Mouse (Mus musculus) hindbrain, embryonic 13.5 days (tissue): ENCODE data around the gene Cab39. TPM values are rescaled to one million over a fixed set of nuclear protein-coding genes. Genes with fewer than 3 reads are reported as not detected.

Source experiments
- ATAC-seq: fragments of 200-750 bp; cut with Nextera tagmentation; 2 replicates; pipeline ENCODE4 v1.8.0; 2017; ENCODE audit warnings: moderate TSS enrichment; ENCODE audit not compliant: low FRiP score
- H3K27ac ChIP-seq: fragments of 300-500 bp; sonication (generic); 2 replicates; pipeline ENCODE4 v1.5.1; 2015; ENCODE audit warnings: inconsistent platforms, mild to moderate bottlenecking, moderate library complexity
- H3K27me3 ChIP-seq: fragments of 300-500 bp; sonication (generic); 2 replicates; pipeline ENCODE4 v1.6.1; 2015; ENCODE audit warnings: mild to moderate bottlenecking, inconsistent platforms
- H3K36me3 ChIP-seq: fragments of 300-500 bp; sonication (generic); 2 replicates; pipeline ENCODE4 v1.6.1; 2015; ENCODE audit warnings: mild to moderate bottlenecking, inconsistent platforms
- H3K4me1 ChIP-seq: fragments of 300-500 bp; sonication (generic); replicated peaks from 2 replicates; pipeline ENCODE4 v1.6.1; 2015; ENCODE audit warnings: inconsistent platforms
- H3K4me2 ChIP-seq: fragments of 300-500 bp; sonication (generic); 2 replicates; pipeline ENCODE4 v1.6.1; 2015; ENCODE audit warnings: inconsistent platforms, mild to moderate bottlenecking, moderate library complexity
- H3K4me3 ChIP-seq: fragments of 300-500 bp; sonication (generic); 2 replicates; pipeline ENCODE4 v1.5.1; 2015; ENCODE audit warnings: mild to moderate bottlenecking, inconsistent platforms
- H3K9ac ChIP-seq: fragments of 300-500 bp; sonication (generic); 2 replicates; pipeline ENCODE4 v1.6.1; 2015; ENCODE audit warnings: mild to moderate bottlenecking, inconsistent platforms
- H3K9me3 ChIP-seq: fragments of 300-500 bp; sonication (generic); 2 replicates; pipeline ENCODE4 v1.6.1; 2016; ENCODE audit warnings: inconsistent platforms
- WGBS: fragments of 180-500 bp; shearing (Covaris S2); methylation state at CpG from one replicate; pipeline ENCODE4 v1.1.7; 2015; 5-methylcytosine and 5-hydroxymethylcytosine counted together
- polyA plus RNA-seq: library from polyadenylated mRNA; unstranded; fragments of >200 nt; fragmentation: Nextera tagmentation; extraction: Ambion mirVana; gene quantifications from 2 replicates; pipeline ENCODE4 v1.2.1, GENCODE M21; 2015

Gene Cab39
- polyA plus RNA-seq, 1 experiment from 2014 or later: 52.8 TPM

GRCm38 (mm10) chr1:85838056-85838455 lies 44.8 kb downstream of the Cab39 start:
- Histone ChIP-seq H3K36me3 (peaks cover 22% of the 10 kb centered on the region), H3K27me3 (no peaks in the 10 kb centered on the region), H3K27ac (no peak overlapping the region), H3K4me3 (no peak overlapping the region), H3K4me2 (no peak overlapping the region), H3K9ac (no peak overlapping the region), H3K4me1 (no peaks in the 10 kb centered on the region), H3K9me3 (no peaks in the 10 kb centered on the region)
- no peak; the same call in 1 of the 2 replicates for ATAC-seq
- 82% methylated on average over 4 of the region's 4 CpGs for WGBS

- Histone ChIP-seq H3K27me3 (no peaks in the 10 kb centered on the region), H3K36me3 (peaks cover 29% of the 10 kb centered on the region), H3K4me2 (no peak overlapping the region), H3K4me3 (no peak overlapping the region), H3K27ac (no peak overlapping the region), H3K9me3 (no peaks in the 10 kb centered on the region), H3K9ac (no peak overlapping the region), H3K4me1 (no peaks in the 10 kb centered on the region)
- no peak for ATAC-seq
- 88% methylated on average over 3 of the region's 3 CpGs for WGBS
Measured at GRCm38 (mm10) chr1:85839356-85839755, 46.1 kb downstream of the Cab39 start.

- Histone ChIP-seq H3K9me3 (no peaks in the 10 kb centered on the region), H3K36me3 (peaks cover 29% of the 10 kb centered on the region), H3K4me2 (no peak overlapping the region), H3K4me3 (no peak overlapping the region), H3K27ac (no peak overlapping the region), H3K27me3 (no peaks in the 10 kb centered on the region), H3K9ac (no peak overlapping the region), H3K4me1 (no peaks in the 10 kb centered on the region)
- no peak for ATAC-seq
- 83% methylated on average over 1 of the region's 1 CpGs for WGBS
Measured at GRCm38 (mm10) chr1:85839790-85840189, 46.5 kb downstream of the Cab39 start.

GRCm38 (mm10) chr1:85840421-85840820 lies 47.2 kb downstream of the Cab39 start:
- 92% methylated on average over 4 of the region's 4 CpGs for WGBS
- Histone ChIP-seq H3K9me3 (no peaks in the 10 kb centered on the region), H3K4me2 (no peak overlapping the region), H3K9ac (no peak overlapping the region), H3K27ac (no peak overlapping the region), H3K27me3 (no peaks in the 10 kb centered on the region), H3K4me1 (no peaks in the 10 kb centered on the region), H3K36me3 (peaks cover 33% of the 10 kb centered on the region), H3K4me3 (no peak overlapping the region)
- ATAC-seq: no peak

- Histone ChIP-seq H3K9ac (no peak overlapping the region), H3K27me3 (no peaks in the 10 kb centered on the region), H3K27ac (no peak overlapping the region), H3K9me3 (no peaks in the 10 kb centered on the region), H3K36me3 (peaks cover 32% of the 10 kb centered on the region), H3K4me3 (no peak overlapping the region), H3K4me2 (no peak overlapping the region), H3K4me1 (no peaks in the 10 kb centered on the region)
- no peak for ATAC-seq
Measured at GRCm38 (mm10) chr1:85842251-85842650, 49.0 kb downstream of the Cab39 start.

- no peak overlapping the region for H3K27ac ChIP-seq
- ATAC-seq: no peak
- no peaks in the 10 kb centered on the region for H3K27me3 ChIP-seq
- H3K4me1 ChIP-seq: no peaks in the 10 kb centered on the region
- no peaks in the 10 kb centered on the region for H3K9me3 ChIP-seq
- 95% methylated on average over 4 of the region's 4 CpGs for WGBS
- peaks cover 33% of the 10 kb centered on the region for H3K36me3 ChIP-seq
- H3K4me3 ChIP-seq: no peak overlapping the region
- no peak overlapping the region for H3K4me2 ChIP-seq
- H3K9ac ChIP-seq: no peak overlapping the region; the same call in 1 of the 2 replicates
Measured at GRCm38 (mm10) chr1:85843291-85843863, 50.1 kb downstream of the Cab39 start.

GRCm38 (mm10) chr1:85844981-85845380 lies 51.7 kb downstream of the Cab39 start:
- Histone ChIP-seq H3K4me2 (no peak overlapping the region), H3K9me3 (no peaks in the 10 kb centered on the region), H3K27ac (no peak overlapping the region), H3K4me1 (no peaks in the 10 kb centered on the region), H3K27me3 (no peaks in the 10 kb centered on the region), H3K36me3 (peaks cover 43% of the 10 kb centered on the region), H3K4me3 (no peak overlapping the region), H3K9ac (no peak overlapping the region)
- no peak for ATAC-seq
- 81% methylated on average over 6 of the region's 6 CpGs for WGBS

GRCm38 (mm10) chr1:85845476-85845875 lies 52.2 kb downstream of the Cab39 start:
- no peak overlapping the region for H3K4me3 ChIP-seq
- no peak overlapping the region for H3K27ac ChIP-seq
- no peak overlapping the region for H3K4me2 ChIP-seq
- no peak overlapping the region for H3K9ac ChIP-seq
- H3K27me3 ChIP-seq: no peaks in the 10 kb centered on the region
- ATAC-seq: no peak
- peaks cover 48% of the 10 kb centered on the region for H3K36me3 ChIP-seq
- no peaks in the 10 kb centered on the region for H3K4me1 ChIP-seq
- no peaks in the 10 kb centered on the region for H3K9me3 ChIP-seq
- WGBS: 58% methylated on average over 3 of the region's 3 CpGs

- H3K4me2 ChIP-seq: no peak overlapping the region
- no peaks in the 10 kb centered on the region for H3K9me3 ChIP-seq
- peaks cover 48% of the 10 kb centered on the region for H3K36me3 ChIP-seq
- WGBS: 92% methylated on average over 14 of the region's 14 CpGs
- no peak overlapping the region for H3K9ac ChIP-seq
- ATAC-seq: no peak
- no peak overlapping the region for H3K4me3 ChIP-seq
- H3K4me1 ChIP-seq: no peaks in the 10 kb centered on the region
- H3K27me3 ChIP-seq: no peaks in the 10 kb centered on the region
- H3K27ac ChIP-seq: no peak overlapping the region
Measured at GRCm38 (mm10) chr1:85849016-85849415, 55.8 kb downstream of the Cab39 start.

GRCm38 (mm10) chr1:85850851-85851250 lies 57.6 kb downstream of the Cab39 start:
- ATAC-seq: no peak
- Histone ChIP-seq H3K9me3 (no peaks in the 10 kb centered on the region), H3K36me3 (peaks cover 44% of the 10 kb centered on the region), H3K27ac (no peak overlapping the region), H3K4me1 (no peaks in the 10 kb centered on the region), H3K4me2 (no peak overlapping the region), H3K4me3 (no peak overlapping the region), H3K27me3 (no peaks in the 10 kb centered on the region), H3K9ac (no peak overlapping the region)
- WGBS: 92% methylated on average over 5 of the region's 5 CpGs

GRCm38 (mm10) chr1:85852996-85853689 lies 59.9 kb downstream of the Cab39 start:
- Histone ChIP-seq H3K27ac (no peak overlapping the region), H3K4me1 (no peaks in the 10 kb centered on the region), H3K27me3 (no peaks in the 10 kb centered on the region), H3K9ac (no peak overlapping the region), H3K36me3 (peaks cover 32% of the 10 kb centered on the region), H3K4me2 (no peak overlapping the region), H3K4me3 (no peak overlapping the region), H3K9me3 (no peaks in the 10 kb centered on the region)
- peak; percentile 53; the same call in 1 of the 2 replicates for ATAC-seq
- 83% methylated on average over 2 of the region's 2 CpGs for WGBS

- no peaks in the 10 kb centered on the region for H3K9me3 ChIP-seq
- H3K4me1 ChIP-seq: no peaks in the 10 kb centered on the region
- peaks cover 24% of the 10 kb centered on the region for H3K36me3 ChIP-seq
- H3K27me3 ChIP-seq: no peaks in the 10 kb centered on the region
- H3K27ac ChIP-seq: no peak overlapping the region
- no peak overlapping the region for H3K4me2 ChIP-seq
- no peak overlapping the region for H3K9ac ChIP-seq
- ATAC-seq: no peak
- H3K4me3 ChIP-seq: no peak overlapping the region
- 86% methylated on average over 2 of the region's 2 CpGs for WGBS
Measured at GRCm38 (mm10) chr1:85853865-85854264, 60.6 kb downstream of the Cab39 start.

GRCm38 (mm10) chr1:85854475-85854874 lies 61.2 kb downstream of the Cab39 start:
- Histone ChIP-seq H3K36me3 (peaks cover 18% of the 10 kb centered on the region), H3K9me3 (no peaks in the 10 kb centered on the region), H3K27ac (no peak overlapping the region), H3K9ac (no peak overlapping the region), H3K4me1 (no peaks in the 10 kb centered on the region), H3K4me2 (no peak overlapping the region), H3K27me3 (no peaks in the 10 kb centered on the region), H3K4me3 (no peak overlapping the region)
- 85% methylated on average over 2 of the region's 2 CpGs for WGBS
- no peak for ATAC-seq
